Mouse (Mus musculus) stomach, embryonic 15.5 days (tissue): ENCODE measurements at regions not wholly inside any gene's neighbourhood (a gene's known extent, or its start where the extent isn't known, plus 50 kb on each side); places are given as distances from the start of the nearest gene placed in this dataset.
"Not testable (repeated sequence)": the region's sequence is repeated elsewhere in the genome, so short reads cannot be mapped to it uniquely, and the experiment has no call there.

ENCODE experiments used
- ATAC-seq: fragments of 200-750 bp; cut with Nextera tagmentation; 2 replicates; pipeline ENCODE4 v1.8.0; 2017; ENCODE audit warnings: low read depth, moderate number of reproducible peaks, moderate TSS enrichment; ENCODE audit not compliant: insufficient read depth, low FRiP score
- H3K27ac ChIP-seq: fragments of 300-500 bp; sonication (generic); 2 replicates; pipeline ENCODE4 v1.5.1; 2015; ENCODE audit warnings: mild to moderate bottlenecking, inconsistent platforms
- H3K27me3 ChIP-seq: fragments of 300-500 bp; sonication (generic); replicated peaks from 2 replicates; pipeline ENCODE4 v1.6.1; 2015; ENCODE audit warnings: inconsistent platforms
- H3K36me3 ChIP-seq: fragments of 300-500 bp; sonication (generic); 2 replicates; pipeline ENCODE4 v1.6.1; 2015; ENCODE audit warnings: inconsistent platforms
- H3K4me1 ChIP-seq: fragments of 300-500 bp; sonication (generic); 2 replicates; pipeline ENCODE4 v1.6.1; 2015; ENCODE audit warnings: inconsistent platforms
- H3K4me2 ChIP-seq: fragments of 300-500 bp; sonication (generic); 2 replicates; pipeline ENCODE4 v1.6.1; 2015; ENCODE audit warnings: mild to moderate bottlenecking, inconsistent platforms
- H3K4me3 ChIP-seq: fragments of 300-500 bp; sonication (generic); replicated peaks from 2 replicates; pipeline ENCODE4 v1.5.1; 2015; ENCODE audit warnings: inconsistent platforms
- H3K9ac ChIP-seq: fragments of 300-500 bp; sonication (generic); 2 replicates; pipeline ENCODE4 v1.6.1; 2015; ENCODE audit warnings: inconsistent platforms
- H3K9me3 ChIP-seq: fragments of 300-500 bp; sonication (generic); 2 replicates; pipeline ENCODE4 v1.6.1; 2016; ENCODE audit warnings: inconsistent platforms
- WGBS: fragments of 180-500 bp; shearing (Covaris S2); methylation state at CpG from one replicate; pipeline ENCODE4 v1.1.7; 2015; 5-methylcytosine and 5-hydroxymethylcytosine counted together

- ATAC-seq = no peak
These were observed 140.4 kb downstream of the Snx18 start for GRCm38 (mm10) chr13:113477901-113478510.

GRCm38 (mm10) chr13:113470822-113471557, 147.4 kb downstream of the Snx18 start:
- H3K4me3 ChIP-seq = no peak overlapping the region
- no peaks in the 10 kb centered on the region for H3K4me1 ChIP-seq
- WGBS = 75% methylated on average over 7 of the region's 7 CpGs
- H3K36me3 ChIP-seq = no peaks in the 10 kb centered on the region
- H3K9me3 ChIP-seq = no peaks in the 10 kb centered on the region
- ATAC-seq = no peak
- H3K9ac ChIP-seq = no peak overlapping the region
- H3K27me3 ChIP-seq = no peaks in the 10 kb centered on the region
- no peak overlapping the region for H3K4me2 ChIP-seq
- H3K27ac ChIP-seq = no peak overlapping the region

More at GRCm38 (mm10) chr13:113477901-113478510, 140.4 kb downstream of the Snx18 start:
- WGBS = 68% methylated on average over 5 of the region's 5 CpGs
- Histone ChIP-seq H3K4me1 (no peaks in the 10 kb centered on the region), H3K27me3 (no peaks in the 10 kb centered on the region), H3K27ac (no peak overlapping the region), H3K4me2 (no peak overlapping the region), H3K36me3 (no peaks in the 10 kb centered on the region), H3K9me3 (no peaks in the 10 kb centered on the region), H3K9ac (no peak overlapping the region), H3K4me3 (no peak overlapping the region)

- no peak overlapping the region for H3K27ac ChIP-seq
- no peak overlapping the region for H3K9ac ChIP-seq
- ATAC-seq = no peak
- H3K4me1 ChIP-seq = no peaks in the 10 kb centered on the region
- 64% methylated on average over 10 of the region's 10 CpGs for WGBS
- H3K36me3 ChIP-seq = no peaks in the 10 kb centered on the region
- no peak overlapping the region for H3K4me2 ChIP-seq
- no peaks in the 10 kb centered on the region for H3K9me3 ChIP-seq
- no peak overlapping the region for H3K4me3 ChIP-seq
- no peaks in the 10 kb centered on the region for H3K27me3 ChIP-seq
These were observed 153.9 kb downstream of the Snx18 start for GRCm38 (mm10) chr13:113464190-113465064.

- H3K27me3 ChIP-seq = no peaks in the 10 kb centered on the region
- H3K4me3 ChIP-seq = no peak overlapping the region
- no peak overlapping the region for H3K9ac ChIP-seq
- no peaks in the 10 kb centered on the region for H3K36me3 ChIP-seq
- 56% methylated on average over 4 of the region's 4 CpGs for WGBS
- no peaks in the 10 kb centered on the region for H3K4me1 ChIP-seq
- ATAC-seq = no peak
- no peaks in the 10 kb centered on the region for H3K9me3 ChIP-seq
- H3K4me2 ChIP-seq = no peak overlapping the region
- H3K27ac ChIP-seq = no peak overlapping the region
These were observed 154.9 kb downstream of the Snx18 start for GRCm38 (mm10) chr13:113463420-113463819.

GRCm38 (mm10) chr13:113454490-113455295, 161.7 kb downstream of the BC067074 start:
- no peaks in the 10 kb centered on the region for H3K27me3 ChIP-seq
- WGBS = 53% methylated on average over 11 of the region's 11 CpGs
- no peaks in the 10 kb centered on the region for H3K36me3 ChIP-seq
- no peak overlapping the region for H3K9ac ChIP-seq
- H3K9me3 ChIP-seq = no peaks in the 10 kb centered on the region
- H3K4me1 ChIP-seq = no peaks in the 10 kb centered on the region
- H3K4me3 ChIP-seq = no peak overlapping the region
- no peak overlapping the region for H3K4me2 ChIP-seq
- no peak overlapping the region for H3K27ac ChIP-seq
- no peak for ATAC-seq

GRCm38 (mm10) chr13:113448378-113448777, 155.4 kb downstream of the BC067074 start:
- Histone ChIP-seq H3K27me3 (no peaks in the 10 kb centered on the region), H3K4me1 (no peaks in the 10 kb centered on the region), H3K9ac (no peak overlapping the region), H3K36me3 (no peaks in the 10 kb centered on the region), H3K4me3 (no peak overlapping the region), H3K27ac (no peak overlapping the region), H3K9me3 (no peaks in the 10 kb centered on the region), H3K4me2 (no peak overlapping the region)
- 92% methylated on average over 1 of the region's 1 CpGs for WGBS
- no peak for ATAC-seq

- no peak overlapping the region for H3K4me3 ChIP-seq
- no peaks in the 10 kb centered on the region for H3K36me3 ChIP-seq
- no peaks in the 10 kb centered on the region for H3K9me3 ChIP-seq
- H3K9ac ChIP-seq = no peak overlapping the region
- no peaks in the 10 kb centered on the region for H3K27me3 ChIP-seq
- ATAC-seq = no peak
- WGBS = 76% methylated on average over 5 of the region's 5 CpGs
- no peak overlapping the region for H3K27ac ChIP-seq
- no peaks in the 10 kb centered on the region for H3K4me1 ChIP-seq
- H3K4me2 ChIP-seq = no peak overlapping the region
These were observed 153.3 kb downstream of the BC067074 start for GRCm38 (mm10) chr13:113446226-113446625.

- H3K4me2 ChIP-seq, ATAC-seq, H3K27ac ChIP-seq, H3K36me3 ChIP-seq, H3K27me3 ChIP-seq, H3K4me3 ChIP-seq, H3K9me3 ChIP-seq, H3K4me1 ChIP-seq, H3K9ac ChIP-seq: not testable (repeated sequence)
- WGBS = 81% methylated on average over 2 of the region's 2 CpGs
These were observed 151.5 kb downstream of the BC067074 start for GRCm38 (mm10) chr13:113444481-113444880.

- Histone ChIP-seq H3K4me1 (peaks cover 7% of the 10 kb centered on the region; the same call in 1 of the 2 replicates), H3K9ac (no peak overlapping the region), H3K36me3 (no peaks in the 10 kb centered on the region), H3K27me3 (no peaks in the 10 kb centered on the region), H3K27ac (no peak overlapping the region), H3K9me3 (no peaks in the 10 kb centered on the region), H3K4me3 (no peak overlapping the region), H3K4me2 (no peak overlapping the region)
- WGBS = 86% methylated on average over 8 of the region's 8 CpGs
- ATAC-seq = no peak
These were observed 150.1 kb downstream of the BC067074 start for GRCm38 (mm10) chr13:113443078-113443477.

GRCm38 (mm10) chr13:113442169-113442568, 149.2 kb downstream of the BC067074 start:
- Histone ChIP-seq H3K4me1 (peaks cover 7% of the 10 kb centered on the region; the same call in 1 of the 2 replicates), H3K27ac (no peak overlapping the region), H3K4me3 (no peak overlapping the region), H3K36me3 (no peaks in the 10 kb centered on the region), H3K9me3 (no peaks in the 10 kb centered on the region), H3K27me3 (no peaks in the 10 kb centered on the region), H3K4me2 (no peak overlapping the region), H3K9ac (no peak overlapping the region)
- 67% methylated on average over 9 of the region's 9 CpGs for WGBS
- ATAC-seq = no peak; the same call in 1 of the 2 replicates

- no peak overlapping the region for H3K4me2 ChIP-seq
- no peak overlapping the region for H3K4me3 ChIP-seq
- no peaks in the 10 kb centered on the region for H3K27me3 ChIP-seq
- no peak overlapping the region for H3K9ac ChIP-seq
- no peaks in the 10 kb centered on the region for H3K9me3 ChIP-seq
- no peaks in the 10 kb centered on the region for H3K36me3 ChIP-seq
- peaks cover 7% of the 10 kb centered on the region; the same call in 1 of the 2 replicates for H3K4me1 ChIP-seq
- no peak for ATAC-seq
- no peak overlapping the region; the same call in 1 of the 2 replicates for H3K27ac ChIP-seq
- 52% methylated on average over 5 of the region's 5 CpGs for WGBS
These were observed 147.2 kb downstream of the BC067074 start for GRCm38 (mm10) chr13:113440137-113440536.
